Mouse (Mus musculus) CD4-positive, CD25-positive, alpha-beta regulatory T cell, adult 4 months (primary cell): Measurements from ENCODE around the gene Ddx6. TPM values are rescaled to one million over a fixed set of nuclear protein-coding genes. Genes with fewer than 3 reads are reported as not detected.
"Not testable (repeated sequence)": the region's sequence is repeated elsewhere in the genome, so short reads cannot be mapped to it uniquely, and the experiment has no call there.

Experiments used
- ATAC-seq: one replicate; pipeline ENCODE4 v1.8.0; 2017
- polyA plus RNA-seq, 2 experiments: library from polyadenylated mRNA; unstranded; fragments of 100-300 nt; shearing (Covaris generic); gene quantifications; one replicate each; pipeline ENCODE4 v1.2.1; 2017

The Ddx6 gene
- polyA plus RNA-seq = 10 to 100 TPM; 68.5 to 94.4 TPM

- peak; percentile 62 for ATAC-seq
These were observed at the start of gene Ddx6 for GRCm38 (mm10) chr9:44604779-44605615. Ddx6 (plus strand) TSS chr9:44604892.

- ATAC-seq = no peak
These were observed 43.1 kb upstream of the Ddx6 start, which contains the start of gene Cxcr5 for GRCm38 (mm10) chr9:44561597-44561996. Cxcr5 (minus strand) TSS chr9:44561877.

- ATAC-seq = peak; percentile 42
These were observed 41.8 kb upstream of the Ddx6 start for GRCm38 (mm10) chr9:44562936-44563335.

GRCm38 (mm10) chr9:44565367-44565766, 39.3 kb upstream of the Ddx6 start:
- ATAC-seq = no peak

- peak; percentile 48 for ATAC-seq
These were observed 37.2 kb upstream of the Ddx6 start for GRCm38 (mm10) chr9:44567338-44568082.

- ATAC-seq = peak; percentile 75
These were observed 36.6 kb upstream of the Ddx6 start for GRCm38 (mm10) chr9:44568083-44568455.

- no peak for ATAC-seq
These were observed 33.7 kb upstream of the Ddx6 start for GRCm38 (mm10) chr9:44570939-44571382.

- ATAC-seq = no peak
These were observed 31.4 kb upstream of the Ddx6 start for GRCm38 (mm10) chr9:44573306-44573705.

GRCm38 (mm10) chr9:44575095-44575494, 29.6 kb upstream of the Ddx6 start:
- no peak for ATAC-seq

- ATAC-seq = not testable (repeated sequence)
These were observed 28.6 kb upstream of the Ddx6 start for GRCm38 (mm10) chr9:44576046-44576445.

- peak; percentile 65 for ATAC-seq
These were observed 25.3 kb upstream of the Ddx6 start for GRCm38 (mm10) chr9:44579392-44579791.

GRCm38 (mm10) chr9:44580085-44580484, 24.6 kb upstream of the Ddx6 start:
- no peak for ATAC-seq

GRCm38 (mm10) chr9:44581423-44581822, 23.3 kb upstream of the Ddx6 start:
- ATAC-seq = peak; percentile 79

GRCm38 (mm10) chr9:44582390-44582789, 22.3 kb upstream of the Ddx6 start:
- ATAC-seq = peak; percentile 64

- no peak for ATAC-seq
These were observed 17.9 kb upstream of the Ddx6 start for GRCm38 (mm10) chr9:44586640-44587261.

- ATAC-seq = no peak
These were observed 17.2 kb upstream of the Ddx6 start for GRCm38 (mm10) chr9:44587262-44588160.

GRCm38 (mm10) chr9:44588605-44589004, 16.1 kb upstream of the Ddx6 start:
- no peak for ATAC-seq

GRCm38 (mm10) chr9:44589095-44589494, 15.6 kb upstream of the Ddx6 start:
- ATAC-seq = no peak

GRCm38 (mm10) chr9:44590969-44591368, 13.7 kb upstream of the Ddx6 start:
- ATAC-seq = no peak

- no peak for ATAC-seq
These were observed 13.0 kb upstream of the Ddx6 start for GRCm38 (mm10) chr9:44591595-44592188.

- ATAC-seq = no peak
These were observed 11.5 kb upstream of the Ddx6 start for GRCm38 (mm10) chr9:44593221-44593620.

GRCm38 (mm10) chr9:44593886-44594285, 10.8 kb upstream of the Ddx6 start:
- no peak for ATAC-seq
